Mouse (Mus musculus) forebrain, postnatal 0 days (tissue): ENCODE results near the gene Prkaca. TPM values are rescaled to one million over a fixed set of nuclear protein-coding genes. Genes with fewer than 3 reads are reported as not detected.

Experiments
- ATAC-seq: fragments of 200-750 bp; cut with Nextera tagmentation; 2 replicates; pipeline ENCODE4 v1.8.0; 2017; ENCODE audit warnings: mild to moderate bottlenecking, moderate library complexity
- DNase-seq: peaks from one replicate; pipeline ENCODE4 v3.0.0-alpha.2; 2015
- H3K27ac ChIP-seq: fragments of 300-500 bp; sonication (generic); 2 replicates; pipeline ENCODE4 v1.5.1; 2014; ENCODE audit warnings: low read depth, mild to moderate bottlenecking, antibody characterized with exemption, low read length, moderate library complexity, mixed read lengths
- H3K27me3 ChIP-seq: fragments of 300-500 bp; sonication (generic); 2 replicates; pipeline ENCODE4 v1.6.1; 2014; ENCODE audit warnings: mild to moderate bottlenecking, low read length, mixed read lengths; ENCODE audit not compliant: insufficient read depth
- H3K36me3 ChIP-seq: fragments of 300-500 bp; sonication (generic); 2 replicates; pipeline ENCODE4 v1.6.1; 2014; ENCODE audit warnings: mild to moderate bottlenecking, moderate library complexity; ENCODE audit not compliant: insufficient read depth
- H3K4me1 ChIP-seq: fragments of 300-500 bp; sonication (generic); 2 replicates; pipeline ENCODE4 v1.6.1; 2014; ENCODE audit warnings: antibody characterized with exemption; ENCODE audit not compliant: insufficient read depth
- H3K4me2 ChIP-seq: fragments of 300-500 bp; sonication (generic); 2 replicates; pipeline ENCODE4 v1.6.1; 2014; ENCODE audit warnings: low read depth, mild to moderate bottlenecking, moderate library complexity
- H3K4me3 ChIP-seq: fragments of 300-500 bp; sonication (generic); 2 replicates; pipeline ENCODE4 v1.5.1; 2014; ENCODE audit warnings: low read depth, low read length, mixed read lengths
- H3K9ac ChIP-seq: fragments of 300-500 bp; sonication (generic); 2 replicates; pipeline ENCODE4 v1.6.1; 2014; ENCODE audit warnings: mild to moderate bottlenecking
- H3K9me3 ChIP-seq: fragments of 300-500 bp; sonication (generic); 2 replicates; pipeline ENCODE4 v1.6.1; 2016; ENCODE audit warnings: low read length
- CTCF ChIP-seq: sonication (generic); IDR thresholded peaks from 2 replicates; pipeline ENCODE4 v1.5.1; 2016; ENCODE audit warnings: antibody characterized with exemption, control low read depth, low read depth
- WGBS: fragments of 180-500 bp; shearing (Covaris S2); extraction: QIAGEN DNeasy Blood & Tissue Kit; methylation state at CpG from one replicate; pipeline ENCODE4 v1.1.7; 2014; 5-methylcytosine and 5-hydroxymethylcytosine counted together
- polyA plus RNA-seq: library from polyadenylated mRNA; unstranded; fragments of >200 nt; fragmentation: Nextera tagmentation; extraction: Ambion mirVana; gene quantifications from 2 replicates; pipeline ENCODE4 v1.2.1, GENCODE M21; 2015
- total RNA-seq: library from RNA; depleted of rRNA; stranded (reverse); fragments of >200 nt; gene quantifications from 2 replicates; pipeline ENCODE4 v1.2.3, GENCODE M21; 2014

Gene Prkaca
- total and polyA plus RNA-seq, 2 experiments from 2014 or later, result 151 to 215 TPM

DNA sequence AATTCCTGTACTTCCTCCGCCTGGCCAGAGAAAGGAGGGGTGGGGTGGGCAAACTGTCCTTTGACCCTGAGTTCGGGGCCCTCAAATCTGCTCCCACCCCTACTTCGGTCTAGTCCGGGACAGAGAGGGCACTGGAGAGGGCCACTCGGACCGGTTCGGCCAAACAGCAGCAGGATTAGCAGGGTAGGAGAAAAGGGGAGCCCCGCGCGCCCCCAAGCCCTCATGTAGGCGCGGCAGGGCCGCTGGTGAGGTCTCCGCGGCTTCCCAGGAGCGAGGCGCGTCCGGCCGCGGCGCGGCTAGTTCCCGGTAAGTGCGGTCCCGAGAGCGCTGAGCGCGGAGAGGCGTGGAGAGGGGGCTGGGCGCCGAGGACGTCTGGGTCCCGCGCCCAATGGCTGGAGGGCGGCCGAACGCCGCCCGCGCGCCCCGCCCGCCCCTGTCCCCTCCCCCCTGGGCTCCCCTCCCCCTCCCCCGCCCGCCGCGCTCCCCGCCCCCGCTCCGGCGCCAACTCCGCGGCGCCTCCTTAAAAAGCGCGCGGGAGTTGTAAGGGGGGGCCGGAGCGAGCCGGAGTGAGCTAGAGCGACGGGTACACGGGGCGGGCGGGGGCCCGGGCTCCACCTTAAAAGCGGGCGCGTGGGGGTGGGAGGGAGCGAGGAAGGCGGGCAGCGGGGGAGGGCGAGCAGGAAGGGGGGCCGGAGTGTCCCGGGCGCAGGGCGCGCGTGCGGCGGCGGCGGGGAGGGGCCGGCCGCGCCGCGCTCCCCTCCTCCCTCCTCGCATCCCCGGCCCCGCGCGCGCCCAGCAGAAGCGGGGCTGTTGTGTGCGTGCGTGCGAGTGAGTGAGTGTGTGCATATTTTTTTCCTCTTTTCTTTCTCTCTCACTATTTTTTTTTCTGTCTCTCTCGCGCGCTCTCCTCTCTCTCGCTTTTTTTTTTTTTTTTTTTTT is 24.0 kb downstream of the Prkaca start:
- peaks cover 9% of the 10 kb centered on the region for H3K4me1 ChIP-seq
- peaks cover 35% of the 10 kb centered on the region for H3K36me3 ChIP-seq
- ATAC-seq, result peak; percentile 75
- H3K27ac ChIP-seq, result peak overlapping the region; percentile 92
- peak overlapping the region; percentile 76 for H3K4me3 ChIP-seq
- WGBS, result 2% methylated on average over 41 of the region's 103 CpGs
- peak overlapping the region; percentile 91 for H3K4me2 ChIP-seq
- no peaks in the 10 kb centered on the region for H3K27me3 ChIP-seq
- TF ChIP-seq CTCF, result no peak
- peak; percentile 85 for DNase-seq
- peak overlapping the region; percentile 83 for H3K9ac ChIP-seq
- H3K9me3 ChIP-seq, result no peaks in the 10 kb centered on the region

DNA sequence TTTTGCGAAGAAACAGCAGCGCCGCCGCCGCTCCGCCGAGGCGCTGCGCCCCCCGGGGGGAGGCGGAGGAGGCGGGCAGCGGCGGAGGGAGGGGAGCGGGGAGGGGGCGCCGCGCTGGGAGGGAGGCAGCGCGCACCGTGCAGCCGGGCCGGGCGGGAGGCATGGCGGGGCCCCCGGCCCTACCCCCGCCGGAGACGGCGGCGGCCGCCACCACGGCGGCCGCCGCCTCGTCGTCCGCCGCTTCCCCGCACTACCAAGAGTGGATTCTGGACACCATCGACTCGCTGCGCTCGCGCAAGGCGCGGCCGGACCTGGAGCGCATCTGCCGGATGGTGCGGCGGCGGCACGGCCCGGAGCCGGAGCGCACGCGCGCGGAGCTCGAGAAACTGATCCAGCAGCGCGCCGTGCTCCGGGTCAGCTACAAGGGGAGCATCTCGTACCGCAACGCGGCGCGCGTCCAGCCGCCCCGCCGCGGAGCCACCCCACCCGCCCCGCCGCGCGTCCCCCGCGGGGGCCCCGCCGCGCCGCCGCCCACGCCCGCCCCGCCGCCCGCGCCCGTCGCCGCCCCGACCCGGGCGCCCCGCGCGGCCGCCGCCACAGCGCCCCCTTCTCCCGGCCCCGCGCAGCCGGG is 24.8 kb downstream of the Prkaca start, which contains the start of gene Samd1:
TSS of gene Samd1 (plus strand) at position 162 of the 631 bp plus-strand sequence.
- DNase-seq, result no peak
- peak within 1 kb of the TSS; percentile 91 for H3K4me2 ChIP-seq
- H3K4me3 ChIP-seq, result peak within 1 kb of the TSS; percentile 76
- H3K4me1 ChIP-seq, result peaks cover 9% of the 10 kb centered on the region
- H3K27ac ChIP-seq, result peak within 1 kb of the TSS; percentile 92
- peak; percentile 47 for ATAC-seq
- peak within 1 kb of the TSS; percentile 83 for H3K9ac ChIP-seq
- peaks cover 28% of the 10 kb centered on the region for H3K36me3 ChIP-seq
- no peaks in the 10 kb centered on the region for H3K9me3 ChIP-seq
- TF ChIP-seq CTCF, result no peak
- under 1% methylated on average over 39 of the region's 112 CpGs for WGBS
- no peaks in the 10 kb centered on the region for H3K27me3 ChIP-seq

GRCm38 (mm10) chr8:83998231-83999056 is 25.7 kb downstream of the Prkaca start:
- H3K27ac ChIP-seq, result peak overlapping the region; percentile 92
- peaks cover 9% of the 10 kb centered on the region for H3K4me1 ChIP-seq
- peak overlapping the region; percentile 76 for H3K4me3 ChIP-seq
- H3K9me3 ChIP-seq, result no peaks in the 10 kb centered on the region
- peak; percentile 42 for ATAC-seq
- peak; percentile 77 for DNase-seq
- H3K4me2 ChIP-seq, result peak overlapping the region; percentile 91
- H3K36me3 ChIP-seq, result peaks cover 28% of the 10 kb centered on the region
- TF ChIP-seq CTCF, result peak; percentile 68
- H3K9ac ChIP-seq, result peak overlapping the region; percentile 83
- H3K27me3 ChIP-seq, result no peaks in the 10 kb centered on the region
- WGBS, result under 1% methylated on average over 69 of the region's 92 CpGs

DNA sequence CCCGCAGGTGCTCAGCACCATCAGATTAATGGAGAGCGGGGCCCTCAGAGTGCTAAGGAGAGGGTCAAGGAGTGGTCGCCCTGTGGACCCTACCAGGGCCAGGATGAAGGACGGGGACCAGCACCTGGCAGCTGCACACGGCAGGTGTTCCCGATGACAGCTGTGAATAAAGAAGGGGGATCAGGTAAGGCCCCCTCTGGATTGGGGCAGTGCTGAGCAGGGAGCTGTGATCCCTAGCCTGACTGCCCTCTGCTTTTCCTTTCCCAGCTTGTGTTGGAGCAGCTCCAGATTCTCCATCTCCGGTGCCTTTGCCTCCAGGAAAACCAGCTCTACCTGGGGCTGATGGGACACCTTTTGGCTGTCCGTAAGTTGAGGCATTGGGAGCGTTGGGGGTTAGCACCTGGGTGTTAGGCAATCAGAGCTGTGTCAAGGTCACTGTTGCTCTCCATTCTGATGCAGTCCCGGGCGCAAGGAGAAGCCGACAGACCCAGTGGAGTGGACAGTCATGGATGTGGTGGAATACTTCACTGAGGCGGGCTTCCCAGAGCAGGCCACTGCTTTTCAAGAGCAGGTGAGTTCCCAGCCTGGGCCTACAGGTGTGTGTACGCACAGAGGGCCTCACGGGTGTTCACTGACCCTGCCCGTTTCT is 26.4 kb downstream of the Prkaca start:
- Histone ChIP-seq H3K27ac (no peak overlapping the region), H3K9me3 (no peaks in the 10 kb centered on the region), H3K27me3 (no peaks in the 10 kb centered on the region), H3K4me1 (peaks cover 14% of the 10 kb centered on the region), H3K4me2 (peak overlapping the region; percentile 91), H3K36me3 (peaks cover 24% of the 10 kb centered on the region), H3K9ac (peak overlapping the region; percentile 83; the same call in 1 of the 2 replicates), H3K4me3 (peak overlapping the region; percentile 76)
- ATAC-seq (no peak), DNase-seq (no peak)
- WGBS, result 67% methylated on average over 16 of the region's 16 CpGs
- TF ChIP-seq CTCF, result no peak

- Histone ChIP-seq H3K36me3 (peaks cover 18% of the 10 kb centered on the region), H3K9me3 (no peaks in the 10 kb centered on the region), H3K4me2 (no peak overlapping the region), H3K4me1 (peaks cover 17% of the 10 kb centered on the region), H3K9ac (no peak overlapping the region), H3K27ac (no peak overlapping the region), H3K4me3 (no peak overlapping the region), H3K27me3 (no peaks in the 10 kb centered on the region)
- no peak for ATAC-seq
- no peak for TF ChIP-seq CTCF
- WGBS, result 92% methylated on average over 2 of the region's 2 CpGs
- DNase-seq, result no peak
These were observed 27.0 kb downstream of the Prkaca start for GRCm38 (mm10) chr8:83999825-84000224.
